Mouse (Mus musculus): ENCODE data around the gene Ikbip.
A peak's percentile ranks its signal among the peaks of the same experiment; 100 is the strongest.

The Ikbip gene

DNA sequence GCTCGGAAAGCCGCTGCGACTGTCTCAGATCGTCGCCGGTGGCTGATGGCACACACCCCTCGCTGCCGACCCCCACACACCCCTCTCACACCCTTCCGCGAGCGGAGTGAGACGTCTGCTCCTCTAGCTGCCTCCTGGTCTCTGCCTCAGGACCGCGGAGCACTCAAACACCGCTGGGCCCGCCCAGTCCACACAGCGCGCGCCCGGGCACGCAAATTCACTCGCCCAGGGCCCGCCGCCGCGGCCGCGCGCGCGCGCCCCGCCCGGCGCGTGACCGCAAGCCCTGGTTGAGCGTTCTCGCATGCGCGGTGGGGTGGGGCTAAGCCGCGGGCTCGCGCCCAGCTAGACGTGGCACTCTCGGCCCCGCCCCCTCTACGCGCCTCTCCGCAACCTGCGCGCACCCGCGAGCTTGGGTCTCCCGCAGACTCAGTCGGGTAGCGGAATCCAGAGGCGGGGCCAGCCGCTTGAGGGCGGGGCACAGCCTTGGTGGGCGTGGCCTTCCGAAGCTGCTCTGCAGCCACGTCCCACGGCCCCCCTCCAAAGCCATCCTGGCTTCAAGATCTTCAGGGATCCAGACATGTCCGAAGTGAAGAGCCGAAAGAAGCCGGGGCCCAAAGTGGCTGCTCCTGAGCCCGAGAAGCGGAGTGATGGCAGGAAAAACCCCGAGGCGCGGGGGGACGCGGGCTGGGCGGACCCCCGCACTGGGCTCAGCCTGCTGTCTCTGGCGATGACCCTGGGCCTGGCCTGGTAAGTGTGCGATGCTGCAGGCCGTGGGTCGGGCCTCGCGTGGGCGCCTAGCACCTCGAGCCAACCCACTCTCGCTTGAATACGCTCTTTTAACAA is at the start of gene Ikbip, which contains the start of gene Apaf1:
Gene Ikbip (plus strand): TSS at position 391 of the 843 bp plus-strand sequence.
Gene Apaf1 (minus strand): TSS at position 221 of the 843 bp plus-strand sequence.
- peak; percentile 100 for DNase-seq

DNA sequence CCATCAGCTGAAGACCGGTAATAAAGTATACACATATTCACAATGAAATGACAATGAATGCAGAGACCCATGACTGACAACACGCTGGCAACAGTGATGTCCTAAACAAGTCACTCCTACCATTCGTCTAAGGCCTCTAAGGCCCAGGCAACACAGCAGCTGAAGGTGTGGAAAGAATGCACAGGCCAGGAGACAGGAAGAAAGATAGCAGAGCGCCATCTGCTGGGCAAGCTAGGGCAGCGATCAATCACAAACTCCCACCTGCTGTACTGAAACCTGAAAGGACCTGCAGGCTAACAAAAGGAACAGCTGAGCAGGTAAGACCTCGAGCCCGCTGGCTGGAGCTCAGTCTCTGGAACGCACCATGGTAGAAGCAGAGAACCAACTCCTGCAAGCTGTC is 48.8 kb upstream of the Ikbip start:
- peak; percentile 72 for DNase-seq

DNA sequence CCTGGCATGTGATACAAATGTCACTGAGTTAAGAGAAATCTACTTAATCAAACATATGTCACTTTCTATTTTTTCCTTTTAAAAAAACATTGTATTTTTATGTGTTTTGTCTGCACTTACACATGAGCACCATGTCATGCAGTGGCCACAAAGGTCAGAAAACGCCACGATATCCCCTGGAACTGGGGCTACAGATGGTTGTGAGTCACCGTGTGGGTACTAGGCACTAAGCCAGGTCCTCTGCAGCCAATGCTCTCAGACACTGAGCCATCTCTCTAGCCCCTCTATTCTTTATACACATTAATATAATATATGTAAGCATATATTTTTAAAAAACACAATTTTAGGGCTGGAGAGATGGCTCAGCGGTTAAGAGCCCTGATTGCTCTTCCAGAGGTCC is 33.0 kb upstream of the Ikbip start:
- no peak for DNase-seq

DNA sequence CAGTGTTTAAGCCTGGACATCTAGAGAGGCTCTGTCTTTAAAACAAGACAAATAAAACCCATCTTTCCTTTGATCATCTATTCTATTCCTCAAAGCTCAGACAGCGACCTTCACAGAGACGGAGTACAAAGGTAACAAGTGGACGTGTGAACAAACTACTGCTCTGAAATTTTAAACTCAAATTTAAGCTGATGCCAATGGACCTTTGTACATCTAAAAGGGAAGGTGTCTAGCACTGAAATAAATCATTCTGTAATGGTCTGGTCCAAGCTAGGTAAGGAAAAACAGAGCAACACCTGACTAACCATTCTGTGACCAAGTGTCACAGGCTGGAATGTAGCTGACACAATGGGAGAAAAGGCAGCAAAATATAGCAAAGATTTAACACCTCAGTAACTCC is 31.6 kb upstream of the Ikbip start:
- no peak for DNase-seq

DNA sequence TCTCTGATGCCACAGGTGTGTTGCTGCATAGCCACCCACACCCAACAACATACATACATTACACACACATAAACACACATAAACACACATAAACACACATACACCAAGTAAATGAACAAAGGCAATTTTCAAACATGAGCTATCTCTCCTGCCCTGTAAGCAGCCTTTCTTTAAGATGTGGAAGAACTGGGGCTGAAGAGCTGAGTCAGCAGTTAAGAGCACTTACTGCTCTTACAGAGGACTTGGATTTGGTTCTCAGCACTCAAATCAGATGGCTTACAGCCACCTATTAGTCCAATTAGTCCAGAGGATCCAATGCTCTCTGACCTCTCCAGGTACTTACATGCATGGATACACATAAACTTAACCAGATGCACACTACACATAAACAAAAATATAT is 30.0 kb upstream of the Ikbip start:
- DNase-seq = no peak

DNA sequence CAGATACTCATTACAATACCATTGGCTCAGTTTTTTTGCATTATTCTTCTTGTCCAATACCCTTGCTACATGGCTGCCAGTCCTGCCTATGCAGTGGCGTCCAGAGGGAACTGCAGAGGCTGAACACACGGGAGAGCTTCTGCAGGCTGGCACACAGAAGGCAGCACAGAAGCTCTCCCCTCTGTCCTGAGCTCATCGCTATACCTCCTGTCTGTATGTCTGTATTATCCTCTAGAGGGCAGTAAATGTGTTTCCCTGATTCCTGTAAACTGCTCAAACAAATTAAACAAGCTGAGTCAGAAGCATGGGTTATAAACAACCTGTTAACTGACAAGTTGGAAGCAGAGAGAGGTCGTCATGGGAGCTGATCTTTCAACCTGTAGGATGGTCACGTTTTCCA is 22.0 kb upstream of the Ikbip start:
- DNase-seq = no peak

DNA sequence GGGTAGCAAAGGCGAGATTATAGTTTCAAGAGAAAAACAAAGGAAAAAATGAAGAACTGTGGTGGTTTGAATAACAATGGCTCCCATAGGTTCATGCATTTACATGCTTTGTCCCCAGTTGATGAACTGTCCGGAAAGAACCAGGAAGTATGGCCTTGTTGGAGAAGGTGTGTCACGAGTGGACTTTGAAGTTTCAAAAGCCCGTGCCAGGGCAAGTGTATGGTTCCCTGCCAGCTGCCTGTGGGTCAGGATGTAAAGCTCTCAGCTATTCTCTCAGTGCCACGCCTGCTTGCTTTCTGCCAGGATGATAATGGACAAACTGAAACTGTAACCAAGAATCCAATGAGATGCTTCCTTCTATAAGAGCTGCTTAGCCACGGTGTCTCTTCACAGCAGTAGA is 20.4 kb upstream of the Ikbip start:
- DNase-seq = no peak

DNA sequence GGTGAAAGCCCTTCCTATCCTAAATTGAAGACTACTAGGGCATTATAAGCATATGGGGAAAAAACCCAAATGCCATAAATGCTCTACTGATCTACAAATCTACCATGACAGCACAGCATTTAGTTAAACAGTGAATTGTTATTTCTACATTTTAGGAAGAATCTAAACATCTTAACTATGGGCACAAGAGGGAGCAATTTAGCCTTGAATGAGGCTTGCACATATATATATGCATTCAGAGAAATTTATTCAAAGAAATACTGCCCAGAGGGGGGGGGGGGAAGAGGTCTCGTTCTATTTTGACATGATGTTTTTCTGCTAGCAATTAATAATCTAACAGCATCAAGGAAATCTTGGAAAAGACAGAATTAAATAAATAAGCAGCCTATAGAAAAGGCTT is 11.0 kb upstream of the Ikbip start:
- DNase-seq = no peak

DNA sequence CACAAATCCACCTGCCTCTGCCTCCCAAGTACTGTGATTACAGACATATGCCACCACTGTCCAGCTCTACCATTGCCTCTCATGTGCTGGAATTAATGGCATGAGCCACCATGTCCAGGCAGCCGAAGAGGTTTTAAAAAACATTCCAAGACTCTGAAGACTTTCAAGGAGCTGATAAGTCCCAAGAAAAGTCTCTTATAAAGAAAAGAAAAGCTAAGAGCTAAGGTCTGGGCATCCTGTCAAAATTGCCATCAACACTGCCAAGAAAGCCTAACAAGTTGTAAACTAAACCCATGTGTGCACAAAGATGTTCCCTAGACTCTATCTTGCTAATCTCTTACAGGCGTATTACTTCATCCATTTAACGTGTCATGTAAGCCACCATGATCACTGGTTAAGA is 9.4 kb upstream of the Ikbip start:
- no peak for DNase-seq

DNA sequence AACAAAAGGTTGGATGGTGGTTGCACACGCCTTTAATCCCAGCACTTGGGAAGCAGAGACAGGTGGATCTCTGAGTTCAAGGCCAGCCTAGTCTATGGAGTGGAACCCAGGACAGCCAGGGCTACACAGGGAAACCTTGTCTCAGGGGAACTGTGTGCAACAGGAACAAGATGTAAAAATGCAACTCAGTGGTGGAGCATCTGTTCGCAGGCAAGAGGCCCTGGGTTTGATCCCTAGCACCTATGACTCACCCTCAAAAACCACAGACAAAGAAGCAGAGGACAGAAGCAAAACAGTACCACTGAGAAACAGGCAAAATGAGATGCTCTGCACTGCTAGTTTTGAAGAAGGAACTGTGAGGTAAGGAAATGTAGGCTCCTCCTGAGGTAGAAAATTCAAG is 6.1 kb upstream of the Ikbip start:
- no peak for DNase-seq

DNA sequence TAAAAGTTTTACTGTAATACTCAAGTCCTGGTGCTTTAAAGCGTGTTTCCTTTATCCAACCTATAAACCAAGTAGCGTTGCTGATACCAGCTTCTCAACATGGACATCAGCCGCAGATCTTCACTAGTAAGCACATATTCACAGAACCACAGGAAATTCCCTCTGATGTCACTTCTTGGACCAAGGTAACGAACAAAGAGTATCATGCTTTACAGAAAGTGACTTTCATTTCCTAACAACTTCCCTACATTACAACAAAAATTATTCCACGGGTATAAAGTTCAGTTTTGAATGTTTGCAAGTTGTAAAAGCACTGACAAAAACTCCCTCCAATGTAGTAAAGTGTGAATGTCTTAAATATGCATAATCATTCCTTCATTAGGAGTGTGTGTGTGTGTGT is 2.2 kb upstream of the Ikbip start:
- no peak for DNase-seq

DNA sequence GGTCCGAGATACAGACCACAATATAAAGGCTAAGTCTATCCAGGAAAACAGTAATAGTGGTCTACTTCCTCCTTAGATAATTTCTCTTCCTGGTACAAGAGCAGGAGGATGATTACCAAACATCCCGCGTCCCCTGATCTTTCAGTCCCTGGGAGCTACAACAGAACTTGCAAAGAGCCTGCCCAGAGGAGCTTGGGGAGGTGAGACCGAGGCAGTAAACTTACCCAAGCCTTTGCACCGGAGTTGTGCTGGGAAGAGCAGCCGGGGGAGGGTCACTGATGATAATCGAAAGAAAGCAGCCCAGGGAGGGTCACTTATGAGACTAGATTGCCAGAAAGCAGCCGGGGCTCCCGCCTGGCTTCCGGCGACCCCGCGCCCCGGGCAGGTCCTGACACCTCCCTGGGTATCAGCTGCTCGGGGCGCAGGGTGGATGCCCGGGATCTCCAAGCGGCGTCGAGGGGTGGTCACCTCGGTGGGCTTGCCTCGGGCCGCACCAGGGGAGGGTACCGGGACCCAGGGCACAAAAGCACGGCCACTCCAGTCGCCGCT is 707 bp upstream of the Ikbip start:
- DNase-seq = no peak

DNA sequence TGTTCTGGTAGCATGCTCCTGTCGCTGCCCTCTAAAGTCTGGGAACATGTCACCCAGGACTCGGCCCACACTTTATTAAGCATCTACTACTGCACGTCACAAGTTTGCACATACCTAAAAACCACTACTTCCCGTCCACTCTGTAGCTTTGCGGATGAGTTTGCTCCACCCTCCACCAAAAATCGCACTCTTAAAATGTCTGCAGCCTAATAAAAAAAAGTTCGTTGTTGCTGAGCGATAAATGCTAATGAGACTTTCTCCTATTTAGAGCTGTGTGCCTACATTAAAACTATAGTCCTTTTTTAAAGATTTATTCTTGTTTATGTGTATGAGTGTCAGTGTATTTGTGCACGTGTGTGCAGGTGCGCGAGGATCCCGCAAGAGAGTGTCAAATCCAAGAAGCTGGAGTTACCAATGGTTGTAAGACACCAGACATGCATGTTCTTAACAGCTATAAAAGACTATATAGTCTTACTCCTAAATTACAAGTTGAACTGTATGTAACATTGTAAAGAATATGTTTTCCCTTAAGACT is 720 bp downstream of the Ikbip start:
- no peak for DNase-seq

DNA sequence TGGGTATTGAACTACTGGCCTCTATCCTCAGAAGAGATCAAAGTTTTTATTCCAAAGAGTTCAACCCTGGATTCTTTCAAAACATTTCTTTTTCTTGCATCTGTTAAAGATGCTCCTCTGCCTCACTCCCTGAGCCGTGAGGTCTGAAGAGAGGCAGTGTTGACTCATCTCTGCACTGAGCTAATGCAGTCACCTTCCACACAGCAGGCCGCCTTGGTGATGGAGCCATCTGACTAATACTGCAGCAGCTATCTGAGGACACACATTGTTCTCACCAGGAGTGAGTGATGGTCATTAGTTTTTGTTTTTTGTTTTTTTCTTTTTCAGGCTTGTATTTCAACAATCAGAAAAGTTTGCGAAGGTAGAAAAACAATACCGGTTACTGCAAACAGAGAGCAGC is 10.1 kb downstream of the Ikbip start:
- no peak for DNase-seq

DNA sequence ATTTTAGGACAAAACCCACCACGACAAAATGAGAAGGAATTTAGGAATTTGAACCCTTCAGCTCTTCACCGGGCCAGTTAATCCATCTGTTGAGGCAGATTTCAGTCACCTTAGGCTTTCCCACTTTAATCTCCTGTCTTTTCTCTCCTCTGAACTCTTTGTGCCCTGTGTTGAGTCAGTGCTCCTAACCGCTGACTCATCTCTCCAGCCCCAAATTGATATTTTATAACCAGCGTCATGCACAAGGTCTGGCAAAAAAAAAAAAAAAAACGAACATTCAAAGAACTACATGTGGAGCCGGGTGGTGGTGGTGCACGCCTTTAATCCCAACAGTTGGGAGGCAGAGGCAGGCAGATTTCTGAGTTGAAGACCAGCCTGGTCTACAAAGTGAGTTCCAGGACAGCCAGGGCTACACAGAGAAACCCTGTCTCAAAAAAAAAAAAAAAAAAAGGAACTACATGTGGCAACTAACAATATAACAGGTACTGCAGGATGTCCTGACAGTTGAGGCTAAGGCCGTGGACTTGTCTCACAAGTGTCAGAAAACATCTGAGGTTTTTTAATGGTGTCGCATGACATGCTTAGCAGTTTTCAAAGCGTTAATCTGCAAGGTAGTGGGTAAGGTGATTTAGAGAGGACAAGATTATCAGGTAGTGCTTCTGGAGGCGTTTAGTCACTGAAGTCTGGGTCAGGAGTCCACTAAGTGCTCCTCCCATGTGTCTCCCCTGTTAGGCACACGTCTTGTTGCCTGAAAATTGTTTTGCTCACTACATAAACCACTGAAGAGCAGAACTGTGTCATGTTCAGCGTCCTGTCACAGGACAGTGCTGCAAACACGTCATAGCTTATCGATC is 11.7 kb downstream of the Ikbip start:
- no peak for DNase-seq

DNA sequence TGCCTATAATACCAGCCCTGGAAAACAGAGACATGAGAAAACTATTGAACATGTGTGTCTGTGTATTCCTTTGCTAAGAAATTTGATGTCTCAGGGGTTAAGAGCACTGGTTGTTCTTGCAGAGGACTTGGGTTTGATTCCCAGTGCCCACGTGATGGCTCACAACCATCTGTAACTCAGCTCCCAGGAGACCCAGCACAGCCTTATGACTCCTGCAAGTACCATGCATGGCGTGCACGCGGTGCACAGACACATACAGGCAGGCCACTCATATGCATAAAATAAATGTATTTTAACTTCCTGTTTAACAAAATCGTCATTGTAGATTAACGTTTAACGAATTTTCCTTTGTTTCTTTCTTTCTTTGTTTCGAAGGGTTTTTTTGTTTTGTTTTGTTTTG is 15.3 kb downstream of the Ikbip start:
- no peak for DNase-seq

DNA sequence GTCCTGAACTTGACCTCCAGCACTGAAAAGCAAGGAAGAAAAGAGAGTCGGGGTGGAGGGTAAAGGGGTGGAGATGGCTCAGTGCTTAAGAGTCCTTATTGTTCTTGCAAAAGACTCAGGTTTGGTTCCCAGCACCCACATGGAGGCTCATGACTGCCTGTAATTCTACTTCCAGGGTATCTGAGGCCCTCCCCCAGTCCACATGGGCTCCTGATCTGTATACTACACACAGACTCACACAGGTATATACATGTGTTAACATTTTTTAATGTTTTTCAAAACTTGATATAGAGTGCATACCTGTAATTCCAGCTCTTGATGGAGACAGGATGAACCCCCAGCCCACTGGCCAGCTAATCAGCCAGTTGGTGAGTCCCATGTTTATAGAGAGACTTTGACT is 17.4 kb downstream of the Ikbip start:
- no peak for DNase-seq

DNA sequence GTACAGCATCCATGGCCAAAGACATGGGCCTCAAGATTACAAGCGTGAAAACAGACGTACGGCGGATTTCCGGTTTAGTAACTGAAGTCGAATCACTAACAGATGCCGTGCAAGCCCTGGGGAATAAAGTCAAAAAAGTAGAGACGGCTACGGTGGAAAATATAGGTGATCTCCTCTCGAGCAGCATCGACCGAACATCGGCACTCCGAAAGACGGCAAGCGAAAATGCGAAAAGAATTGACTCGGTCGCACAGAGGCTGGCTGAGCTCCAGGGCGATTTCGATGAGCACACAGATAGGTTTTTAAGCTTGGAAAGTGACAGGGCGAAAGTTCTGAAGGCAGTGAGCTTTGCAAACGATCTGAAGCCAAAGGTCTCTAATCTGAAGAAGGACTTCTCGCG is 19.2 kb downstream of the Ikbip start:
- no peak for DNase-seq

DNA sequence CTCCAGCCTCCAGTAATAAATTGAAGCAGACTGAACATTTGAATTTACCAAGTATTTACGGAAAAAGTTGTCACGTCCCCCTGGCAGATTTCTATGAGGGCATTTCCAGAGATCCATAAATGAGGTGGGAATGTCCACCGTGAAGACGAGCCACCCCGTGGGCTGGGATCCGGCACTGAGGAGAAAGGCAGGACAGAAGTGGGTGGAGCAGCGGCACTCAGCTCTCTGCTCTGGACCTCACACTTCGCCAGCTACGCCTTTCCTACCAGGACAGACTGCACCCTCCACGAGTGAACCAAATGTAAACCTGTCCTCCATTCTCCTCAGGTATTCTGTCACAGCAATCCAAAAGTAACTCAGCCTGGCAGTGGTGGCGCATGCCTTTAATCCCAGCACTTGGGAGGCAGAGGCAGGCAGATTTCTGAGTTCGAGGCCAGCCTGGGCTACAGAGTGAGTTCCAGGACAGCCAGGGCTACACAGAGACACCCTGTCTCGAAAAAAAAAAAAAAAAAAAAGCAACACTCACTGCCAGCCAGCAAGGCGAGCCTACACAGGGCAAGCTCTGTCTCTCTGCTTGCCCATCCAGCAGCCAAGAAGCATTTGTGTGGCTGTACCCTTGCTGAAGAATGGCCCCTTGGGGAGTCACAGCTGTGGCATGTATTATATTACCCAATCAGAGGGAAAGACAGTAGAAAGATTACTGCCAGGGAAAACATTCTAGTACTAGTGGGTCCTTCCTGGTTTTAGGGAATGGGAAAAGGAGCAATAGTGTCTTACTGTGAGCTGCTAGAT is 20.3 kb downstream of the Ikbip start:
- DNase-seq = no peak

DNA sequence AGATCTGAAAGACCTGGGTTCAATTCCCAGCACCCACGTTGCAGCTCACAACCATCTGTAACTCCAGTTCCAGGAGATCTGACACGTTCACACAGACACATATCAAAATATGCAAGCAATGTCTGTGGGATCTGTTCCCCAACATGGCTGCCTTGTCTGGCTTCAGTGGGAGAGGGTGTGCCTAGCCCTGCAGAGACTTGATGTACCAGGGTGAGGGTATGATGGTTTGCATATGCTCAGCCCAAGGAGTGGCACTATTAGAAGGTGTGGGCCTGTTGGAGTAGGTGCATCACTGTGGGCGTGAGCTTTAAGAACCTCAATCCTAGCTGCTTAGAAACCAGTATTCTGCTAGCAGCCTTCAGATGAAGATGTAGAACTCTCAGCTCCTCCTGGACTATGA is 23.2 kb downstream of the Ikbip start:
- no peak for DNase-seq

DNA sequence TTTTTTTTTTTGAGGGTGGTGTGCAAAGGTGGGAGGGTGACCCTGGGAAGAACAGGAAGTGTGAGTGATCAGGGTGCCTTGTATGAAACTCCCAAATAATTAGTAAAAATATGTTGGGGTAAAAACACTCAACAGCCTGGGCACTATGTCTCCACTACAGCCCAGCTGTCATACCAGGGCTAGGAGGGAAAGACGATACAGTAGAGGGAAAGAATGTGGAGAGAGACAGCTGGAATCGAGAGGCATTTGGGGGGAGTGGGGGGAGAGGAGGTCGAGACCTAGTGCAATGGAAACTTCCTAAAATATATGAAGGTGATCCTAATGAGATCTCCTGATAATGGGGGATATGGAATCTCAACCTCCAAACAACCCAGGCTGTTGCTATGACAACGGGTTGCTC is 27.1 kb downstream of the Ikbip start:
- DNase-seq = no peak

DNA sequence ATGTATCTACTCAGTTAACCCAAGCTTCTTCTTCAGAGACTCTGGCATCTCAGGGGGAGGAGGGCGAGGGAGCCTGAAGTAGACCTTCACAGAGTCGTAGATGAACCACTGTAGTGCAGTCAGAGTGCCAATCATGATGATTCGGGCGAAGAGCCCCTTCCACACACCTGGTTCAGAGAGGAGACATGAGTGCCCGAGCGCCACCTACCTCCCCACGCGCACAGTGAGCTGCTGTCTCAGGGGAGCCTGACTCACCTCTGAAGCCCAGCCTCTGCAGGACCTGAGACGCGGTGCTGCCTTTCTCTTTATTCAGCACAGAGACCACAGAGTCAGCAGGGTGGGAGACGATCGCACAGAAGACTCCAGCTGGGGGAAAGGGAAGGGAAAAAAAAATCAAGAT is 34.2 kb downstream of the Ikbip start:
- DNase-seq = no peak

DNA sequence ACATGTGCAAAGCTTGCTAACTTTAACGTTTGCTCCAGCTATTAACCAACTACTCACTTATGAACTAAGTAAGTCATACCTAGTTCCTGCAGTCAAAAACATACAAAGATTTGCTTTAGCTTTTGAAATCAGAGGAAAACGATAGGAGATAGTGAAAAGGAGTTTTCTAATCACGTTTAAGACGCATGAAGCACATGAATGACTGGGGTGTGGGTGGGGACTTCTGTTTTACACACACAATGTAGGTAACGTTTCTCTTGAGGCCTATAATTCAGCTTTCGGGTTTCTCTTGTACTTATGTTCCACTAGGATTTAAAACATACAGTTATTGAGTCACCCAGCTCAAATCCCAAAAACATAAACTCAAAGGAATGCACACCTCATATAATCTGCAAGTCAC is 39.9 kb downstream of the Ikbip start:
- DNase-seq = no peak

Data from kidney, postnatal 10 days (tissue).